Mouse (Mus musculus): Measurements from ENCODE around the gene Lrrk2. TPM values are rescaled to one million over a fixed set of nuclear protein-coding genes. Genes with fewer than 3 reads are reported as not detected.

Gene Lrrk2
- 10 to 100 TPM; 11.2 to 12.4 TPM for total RNA-seq (2021)

DNA sequence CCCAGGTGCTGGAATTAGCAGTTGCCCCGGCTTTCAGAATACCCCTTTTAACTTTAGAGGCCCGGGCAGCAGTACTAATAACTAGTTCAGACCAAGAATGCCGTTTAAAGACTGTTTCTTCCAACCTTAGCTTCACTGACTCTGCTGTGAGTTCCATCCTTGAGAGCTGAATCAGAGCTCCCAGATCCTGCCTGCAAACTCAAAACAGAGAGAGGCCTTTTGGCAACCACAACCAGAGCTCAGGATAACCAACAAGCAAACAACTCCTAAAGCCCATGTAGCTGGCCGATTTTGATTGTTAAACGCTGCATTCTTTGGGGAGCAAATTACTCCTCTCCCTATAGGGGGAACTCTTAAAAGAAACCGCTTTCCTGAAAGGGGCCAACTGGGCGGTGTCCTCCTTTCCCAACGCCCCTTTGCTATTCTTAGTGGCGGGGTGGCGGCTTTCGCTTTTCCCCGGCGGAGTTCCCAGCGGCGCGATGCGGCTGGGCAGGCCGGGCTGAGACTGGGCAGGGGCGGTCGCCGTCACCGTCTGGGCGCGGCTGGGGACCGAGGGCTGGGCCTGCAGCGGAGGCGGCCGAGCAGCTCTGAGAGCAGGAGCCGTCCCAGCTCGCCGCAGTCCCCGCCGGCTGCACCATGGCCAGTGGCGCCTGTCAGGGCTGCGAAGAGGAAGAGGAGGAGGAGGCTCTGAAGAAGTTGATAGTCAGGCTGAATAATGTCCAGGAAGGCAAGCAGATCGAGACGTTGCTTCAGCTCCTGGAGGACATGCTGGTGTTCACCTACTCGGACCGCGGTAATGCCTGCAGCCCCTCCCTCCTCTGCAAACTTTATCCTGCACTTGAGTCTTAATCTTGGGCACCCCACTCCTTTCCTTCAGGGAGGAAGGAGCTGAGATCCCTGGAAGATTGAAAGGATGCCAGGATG is at the start of gene Lrrk2:
Lrrk2 (plus strand) TSS at position 531 of the 924 bp plus-strand sequence.
- intact Hi-C loops (cut with DNase I), result loop anchor here (5.0 kb wide), 1 partner anchor 66 kb away; no protein-coding TSS in a partner anchor
- peak; percentile 84 for DNase-seq (ENCODE audit: low spot score)

DNA sequence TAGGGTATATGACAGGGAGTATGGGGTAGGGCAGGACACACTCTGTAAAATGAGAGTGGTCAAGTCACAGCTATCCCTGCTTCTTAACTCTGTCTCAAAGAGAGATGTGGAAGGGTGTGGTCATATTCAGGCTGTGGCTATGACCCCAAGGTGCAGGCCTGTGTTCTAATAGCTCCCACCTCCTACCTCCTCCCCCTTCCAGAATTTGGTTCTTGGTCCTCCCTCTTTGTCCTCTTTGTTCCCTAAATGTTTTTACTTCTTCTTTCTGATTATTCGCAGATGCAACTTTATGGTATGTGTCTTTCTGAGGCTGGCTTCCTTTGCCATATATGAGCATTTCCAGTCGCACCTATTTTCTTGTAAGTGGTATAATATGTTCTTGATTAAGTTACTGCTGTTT is 48.5 kb upstream of the Lrrk2 start:
- intact Hi-C loops (cut with DNase I), result no loop called here
- no peak for DNase-seq (ENCODE audit: low spot score)

DNA sequence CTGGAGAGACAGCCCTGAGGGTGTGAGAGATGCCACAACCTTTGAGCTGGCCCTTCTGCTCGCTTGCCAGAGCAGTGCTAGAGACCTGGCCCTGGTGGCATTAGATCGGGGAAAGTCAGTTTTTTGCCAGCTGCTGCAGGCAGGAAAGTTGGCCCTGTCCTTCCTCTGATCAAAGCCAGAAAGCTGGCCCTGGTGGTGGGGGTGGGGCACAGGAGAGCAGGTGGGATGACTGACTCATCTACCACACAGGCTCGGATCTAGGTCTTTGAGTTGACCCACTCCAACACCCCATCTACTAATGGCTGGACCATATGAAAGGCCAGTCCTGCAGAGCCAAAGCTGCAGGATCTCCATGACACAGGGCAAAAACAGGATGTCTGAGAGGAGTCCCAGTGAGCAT is 43.8 kb upstream of the Lrrk2 start:
- no peak for DNase-seq (ENCODE audit: low spot score)
- intact Hi-C loops (cut with DNase I), result no loop called here

DNA sequence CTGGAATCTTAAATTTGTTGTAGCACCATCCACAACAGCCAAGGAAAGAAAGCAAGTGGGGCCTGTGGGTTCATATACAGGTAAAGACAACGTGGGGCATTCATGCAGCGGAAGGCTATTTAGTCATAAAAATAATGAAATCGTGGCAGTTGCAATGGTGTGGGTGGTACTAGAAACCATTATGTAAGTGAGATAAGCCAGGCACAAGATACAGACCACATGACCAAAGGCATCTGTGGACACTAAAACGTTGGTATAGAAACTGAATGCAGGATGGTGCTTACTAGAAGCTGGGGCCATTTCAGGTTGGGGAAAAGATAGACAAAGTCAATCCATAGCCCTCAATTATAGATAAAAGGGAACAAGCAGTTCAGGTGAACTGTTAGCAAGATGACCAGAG is 40.5 kb upstream of the Lrrk2 start:
- intact Hi-C loops (cut with DNase I), result no loop called here

DNA sequence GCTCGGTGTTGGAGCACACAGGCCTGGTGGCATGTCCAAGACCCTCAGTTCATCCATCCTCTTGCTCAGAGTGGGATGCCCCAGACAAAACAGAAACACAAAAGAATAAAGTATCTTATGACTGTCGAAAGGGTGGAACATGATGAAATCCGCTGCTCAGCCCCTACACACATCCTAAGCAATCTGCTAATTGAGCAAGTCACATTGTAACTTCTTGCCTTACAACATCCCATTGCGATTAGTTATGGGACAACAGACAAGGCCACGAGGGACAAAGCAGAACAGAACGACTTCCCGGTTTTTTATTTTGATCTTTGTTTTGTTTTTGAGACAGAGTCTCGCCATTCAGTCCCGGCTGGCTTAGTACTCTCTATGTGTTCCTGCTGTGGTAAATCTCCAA is 39.9 kb upstream of the Lrrk2 start:
- no peak for DNase-seq (ENCODE audit: low spot score)

More for the DNA sequence above, 40.5 kb upstream of the Lrrk2 start:
- DNase-seq (ENCODE audit: low spot score), result no peak

DNA sequence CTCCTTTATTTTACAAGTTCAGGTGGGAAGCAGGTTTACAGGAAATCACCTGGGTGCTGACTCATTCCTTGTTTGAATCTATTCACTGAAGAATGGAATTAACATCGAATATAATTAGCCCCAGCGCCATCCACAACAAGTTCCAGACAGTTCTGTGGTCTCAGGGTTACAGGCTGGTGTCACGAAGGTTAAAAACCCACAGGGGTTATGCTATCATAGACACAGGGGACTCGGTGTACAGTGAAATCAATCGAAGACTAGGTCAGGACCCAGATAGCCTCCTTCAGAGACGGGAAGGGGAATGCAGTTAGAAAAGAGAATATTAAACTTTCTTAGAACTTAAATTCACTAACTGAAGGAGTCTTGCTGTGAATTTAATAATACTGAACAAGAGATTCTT is 39.2 kb upstream of the Lrrk2 start:
- DNase-seq (ENCODE audit: low spot score), result no peak
- intact Hi-C loops (cut with DNase I), result no loop called here

More for the DNA sequence above, 39.9 kb upstream of the Lrrk2 start:
- intact Hi-C loops (cut with DNase I), result no loop called here

DNA sequence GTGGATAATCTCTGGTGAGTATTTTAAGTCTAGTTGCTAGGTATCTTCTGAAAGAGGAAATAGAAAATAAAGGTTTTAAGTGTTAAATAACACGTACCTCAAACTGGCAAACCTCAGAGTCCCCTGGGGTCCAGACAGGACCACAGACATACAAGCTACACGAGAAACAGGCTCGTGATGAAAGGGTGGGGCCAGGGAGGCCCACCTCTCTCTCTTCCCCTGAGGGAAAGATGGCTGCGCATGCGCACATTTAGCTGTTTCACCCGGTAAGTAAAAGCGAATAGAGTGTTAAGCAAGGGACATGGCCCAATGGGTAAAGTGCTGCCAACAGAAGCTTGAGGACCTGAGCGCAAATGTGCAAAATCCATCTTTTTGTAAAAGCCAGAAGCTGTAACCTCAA is 38.7 kb upstream of the Lrrk2 start:
- DNase-seq (ENCODE audit: low spot score), result no peak
- intact Hi-C loops (cut with DNase I), result no loop called here

DNA sequence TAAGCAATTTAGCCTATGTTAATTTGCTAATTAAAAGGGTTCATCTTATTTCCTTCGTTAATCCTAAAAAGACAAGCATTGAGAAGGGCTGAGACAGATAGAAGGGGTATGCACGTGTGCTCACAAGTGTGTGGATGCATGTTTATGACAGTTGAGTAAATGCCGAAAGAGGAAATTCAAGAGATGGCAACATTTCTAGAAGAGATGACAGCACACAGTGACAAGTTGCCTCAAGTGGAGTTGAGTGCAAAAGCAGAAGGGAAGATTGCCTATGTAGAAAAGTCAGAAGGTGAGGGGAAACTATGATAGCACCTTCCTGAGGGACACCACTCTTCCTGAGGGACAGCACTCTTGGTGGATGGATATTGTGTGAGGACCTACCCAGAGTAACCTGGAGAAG is 31.3 kb upstream of the Lrrk2 start:
- DNase-seq (ENCODE audit: low spot score), result no peak
- intact Hi-C loops (cut with DNase I), result no loop called here

DNA sequence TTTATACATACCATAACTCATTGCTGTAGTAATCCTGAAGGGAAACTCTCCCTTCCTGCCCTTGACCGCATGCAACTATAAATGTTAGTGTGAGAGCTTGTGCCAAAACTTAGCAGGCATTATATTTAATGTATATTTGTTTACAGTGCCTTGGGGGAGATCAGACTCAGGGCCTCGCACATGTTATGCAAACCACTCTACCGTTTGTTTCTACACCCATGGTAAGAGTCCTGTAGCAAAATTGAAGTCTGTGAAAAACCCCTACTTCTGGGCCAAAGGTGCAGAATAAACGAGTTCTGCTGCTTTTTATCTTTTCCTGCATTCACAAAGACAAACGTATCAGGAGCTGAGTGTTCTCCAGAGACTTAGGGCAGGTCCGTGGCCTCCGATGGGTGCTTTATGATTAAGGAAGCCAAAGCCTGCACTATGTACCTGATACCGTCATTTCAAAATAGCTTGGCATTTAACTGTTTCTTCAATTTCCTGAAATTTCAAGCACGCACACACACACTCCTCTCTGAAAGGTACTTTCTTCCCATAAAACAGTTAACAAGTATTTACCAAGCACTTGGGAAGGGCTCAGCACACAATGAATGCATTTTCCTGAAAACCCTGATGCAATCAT is 30.2 kb upstream of the Lrrk2 start:
- intact Hi-C loops (cut with DNase I), result no loop called here

DNA sequence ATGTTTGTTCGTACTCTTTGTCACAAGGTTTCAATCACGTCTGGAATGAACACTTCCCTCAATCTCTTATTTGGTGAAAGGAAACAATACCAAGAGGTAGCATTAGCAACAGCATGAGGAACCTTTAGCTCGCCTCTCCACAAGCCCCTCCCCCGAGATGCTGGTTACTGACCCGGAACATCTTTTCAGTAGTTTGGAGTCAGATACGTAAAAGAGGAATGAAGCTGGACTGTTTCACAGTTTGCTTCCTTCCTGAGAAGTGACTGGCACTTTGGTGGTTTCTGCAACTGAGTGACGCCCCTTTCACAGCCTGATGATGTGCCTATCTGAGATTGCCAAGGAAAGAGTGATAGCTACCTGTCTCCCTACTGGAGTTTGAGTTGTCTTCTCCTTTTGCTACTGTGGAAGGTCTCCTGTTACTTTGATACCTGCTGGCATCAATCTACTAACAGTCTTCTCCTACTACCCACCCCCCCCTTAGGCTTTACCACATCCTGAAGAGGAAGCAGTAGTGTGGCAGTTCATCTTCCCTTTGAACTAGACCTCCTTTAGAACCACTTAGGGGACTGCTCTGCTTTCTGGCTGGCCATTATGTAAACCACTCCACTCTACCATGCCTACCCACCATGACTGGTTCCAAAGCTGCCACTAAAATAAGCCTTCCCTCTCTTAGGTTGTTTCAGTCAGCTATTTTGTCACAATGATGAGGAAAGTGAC is 29.2 kb upstream of the Lrrk2 start:
- no peak for DNase-seq (ENCODE audit: low spot score)
- intact Hi-C loops (cut with DNase I), result no loop called here

More for the DNA sequence above, 30.2 kb upstream of the Lrrk2 start:
- DNase-seq (ENCODE audit: low spot score), result no peak

DNA sequence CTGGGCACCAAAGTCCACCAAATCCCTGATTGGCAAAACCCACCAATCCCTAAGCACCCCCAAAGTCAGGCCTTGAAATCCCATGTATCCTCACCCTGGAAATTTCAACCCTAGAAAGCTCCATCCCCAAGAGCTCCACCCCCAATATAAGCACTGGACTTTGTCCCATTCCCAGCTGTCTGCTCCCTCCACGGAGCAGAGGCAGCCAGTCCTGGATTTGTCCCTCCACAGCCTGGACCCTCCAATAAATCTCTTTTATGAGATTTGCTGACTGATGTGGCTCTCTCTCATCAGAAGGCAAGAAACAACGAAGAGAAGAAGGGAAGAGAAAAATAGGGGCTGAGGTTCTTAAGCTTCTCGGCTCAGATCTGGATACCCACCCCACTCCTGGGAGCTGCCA is 22.7 kb upstream of the Lrrk2 start:
- no peak for DNase-seq (ENCODE audit: low spot score)
- intact Hi-C loops (cut with DNase I), result no loop called here

DNA sequence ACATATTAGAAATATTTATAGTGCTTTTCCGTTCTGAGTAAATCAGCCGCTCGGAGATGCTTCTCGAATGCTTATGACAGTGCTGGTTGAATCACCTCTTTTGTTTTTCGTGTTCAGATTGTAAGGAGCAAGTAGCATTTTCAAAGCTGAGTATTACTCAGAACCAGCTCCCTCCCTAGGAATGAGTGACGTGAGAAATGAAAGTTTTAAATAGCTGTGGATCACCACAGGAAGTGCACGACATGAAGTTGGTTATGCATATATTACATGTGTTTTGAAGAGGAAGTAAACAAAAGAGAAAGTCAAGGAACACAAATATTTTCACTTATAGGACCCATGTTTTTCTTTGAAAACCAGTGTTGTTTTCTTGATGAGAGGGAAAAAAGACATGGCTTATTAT is 21.5 kb upstream of the Lrrk2 start:
- no peak for DNase-seq (ENCODE audit: low spot score)
- intact Hi-C loops (cut with DNase I), result no loop called here

DNA sequence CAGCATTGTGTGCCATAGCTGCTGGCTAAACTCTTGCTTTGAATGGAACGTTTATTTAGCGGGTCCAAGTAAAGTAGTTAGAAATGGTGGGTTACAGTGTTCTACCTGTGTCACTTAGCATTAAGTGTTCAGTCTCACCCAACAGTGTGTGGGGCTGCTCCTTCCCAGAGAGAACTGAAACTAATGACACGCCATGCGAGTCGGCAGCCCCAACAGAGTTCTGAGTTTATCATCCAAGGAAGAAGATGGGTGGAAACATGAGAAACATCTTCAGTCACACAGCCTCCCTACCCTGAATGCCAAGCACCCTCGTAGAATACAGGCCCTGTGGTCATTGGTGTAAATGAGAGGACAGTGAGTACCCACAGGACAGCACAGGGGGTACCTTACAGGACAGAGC is 14.7 kb upstream of the Lrrk2 start:
- intact Hi-C loops (cut with DNase I), result no loop called here
- DNase-seq (ENCODE audit: low spot score), result no peak

DNA sequence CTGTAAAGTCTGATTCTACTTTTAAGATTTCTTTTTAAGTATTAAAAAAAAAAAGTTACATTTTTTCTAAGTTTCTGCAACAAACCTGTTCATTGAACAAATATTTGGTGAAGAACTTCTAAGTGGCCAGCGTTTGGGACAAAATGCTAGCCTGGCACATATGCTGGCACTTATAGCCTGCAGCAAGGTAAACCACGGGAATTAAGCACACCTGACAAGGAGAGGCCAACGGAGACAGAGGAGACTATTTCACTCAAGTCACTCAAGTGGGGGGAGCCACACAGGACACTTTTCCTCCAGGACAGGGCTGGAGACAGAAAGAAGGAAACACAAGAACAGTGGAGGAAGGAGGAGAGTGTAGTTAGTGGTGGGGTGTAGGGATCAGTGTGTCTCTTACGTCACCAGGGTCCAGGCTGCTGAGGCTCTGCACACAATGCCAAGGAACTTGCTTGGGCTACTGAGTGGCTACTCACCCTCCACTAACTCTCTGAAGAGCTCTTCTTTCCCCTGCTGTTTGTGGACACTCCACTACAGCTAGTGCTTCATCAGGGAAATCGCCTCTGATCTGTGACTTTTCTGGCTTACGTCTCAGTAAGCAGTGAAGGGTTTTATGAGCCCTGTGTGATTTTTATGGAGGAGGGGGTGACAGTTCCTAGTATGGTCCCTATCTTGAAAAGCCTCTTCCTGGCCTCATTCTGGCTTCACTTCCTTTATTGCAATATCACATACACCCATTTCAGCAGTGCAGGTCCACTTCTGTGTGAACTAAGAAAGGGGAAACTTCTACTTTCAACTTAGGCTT is 12.5 kb upstream of the Lrrk2 start:
- intact Hi-C loops (cut with DNase I), result no loop called here
- no peak for DNase-seq (ENCODE audit: low spot score)

DNA sequence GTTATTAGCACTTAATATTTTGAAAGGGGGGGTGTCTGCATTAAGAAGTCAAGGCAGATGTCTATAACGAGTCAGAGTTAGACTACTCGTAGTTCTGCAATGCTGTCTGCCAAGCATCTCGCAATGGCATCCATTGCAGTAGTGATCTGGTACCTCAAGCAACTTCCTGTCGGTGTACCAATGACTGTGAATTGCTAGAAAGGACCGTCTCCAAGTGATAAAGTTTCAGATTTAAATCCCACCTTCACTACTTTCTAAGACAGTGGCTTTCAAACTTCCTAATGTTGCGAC is 12.0 kb upstream of the Lrrk2 start:
- no peak for DNase-seq (ENCODE audit: low spot score)
- intact Hi-C loops (cut with DNase I), result no loop called here

DNA sequence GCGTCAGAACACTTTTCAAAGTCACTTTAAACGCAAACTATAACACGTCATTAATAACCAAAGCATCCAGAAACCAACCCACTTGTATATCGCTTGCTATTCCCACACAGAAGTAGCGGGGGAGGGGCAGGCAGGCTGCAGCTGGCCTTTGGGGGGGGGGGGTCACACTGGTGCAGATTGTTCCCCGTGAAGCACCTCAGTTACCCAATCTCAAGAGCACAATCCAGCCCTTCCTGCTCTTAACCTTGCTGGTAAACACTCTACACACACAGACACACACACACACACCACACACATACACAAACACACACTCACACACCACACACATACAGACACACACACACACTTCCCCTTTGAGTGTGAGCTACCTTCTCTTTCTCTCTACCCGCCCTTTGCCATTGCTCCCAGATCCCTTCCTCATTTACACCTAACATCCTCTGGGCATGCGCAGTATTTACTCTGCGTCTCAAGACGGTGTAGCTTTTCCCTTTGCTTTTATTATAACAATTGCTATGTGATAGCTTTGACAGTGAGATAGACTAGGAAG is 8.3 kb upstream of the Lrrk2 start:
- DNase-seq (ENCODE audit: low spot score), result no peak

DNA sequence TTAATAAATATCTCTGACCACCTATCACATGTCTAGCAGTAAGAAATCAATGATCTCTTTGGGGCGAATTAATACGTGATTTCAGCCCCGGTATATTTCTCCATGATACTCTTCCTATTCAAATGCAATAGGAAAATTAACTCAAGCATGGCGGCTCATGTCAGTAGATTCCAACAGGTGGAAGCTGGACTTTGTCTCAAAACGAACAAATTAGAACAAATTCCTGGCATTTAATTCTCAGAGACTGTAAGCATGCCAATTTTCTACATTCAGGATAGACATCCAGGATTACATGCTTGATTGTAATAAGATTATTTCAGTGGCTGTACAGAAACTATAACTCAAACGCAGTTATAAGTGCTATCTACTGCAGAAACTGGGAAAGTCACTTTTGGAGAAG is 7.4 kb upstream of the Lrrk2 start:
- intact Hi-C loops (cut with DNase I), result no loop called here
- DNase-seq (ENCODE audit: low spot score), result no peak

More for the DNA sequence above, 8.3 kb upstream of the Lrrk2 start:
- intact Hi-C loops (cut with DNase I), result no loop called here

DNA sequence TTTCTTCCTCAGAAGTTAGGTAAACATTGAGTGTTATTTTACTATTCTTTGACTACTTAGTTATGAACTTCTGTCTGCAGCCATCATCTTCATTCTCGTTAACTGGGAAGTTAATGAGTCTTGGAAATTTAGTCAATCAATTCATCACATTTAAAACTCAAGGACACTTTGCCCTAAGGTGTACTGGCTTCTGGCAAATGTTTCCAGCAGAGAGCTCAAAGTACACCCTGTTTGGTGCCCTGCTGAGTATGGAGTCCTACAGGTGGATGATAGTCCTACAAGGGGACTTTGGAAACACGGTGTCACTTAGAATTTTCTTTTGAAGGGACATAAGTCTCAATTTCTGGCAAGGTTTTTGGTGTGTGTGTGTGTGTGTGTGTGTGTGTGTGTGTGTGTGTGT is 1.8 kb upstream of the Lrrk2 start:
- DNase-seq (ENCODE audit: low spot score), result no peak
- intact Hi-C loops (cut with DNase I), result loop anchor here (5.0 kb wide), 1 partner anchor 64 kb away; no protein-coding TSS in a partner anchor

DNA sequence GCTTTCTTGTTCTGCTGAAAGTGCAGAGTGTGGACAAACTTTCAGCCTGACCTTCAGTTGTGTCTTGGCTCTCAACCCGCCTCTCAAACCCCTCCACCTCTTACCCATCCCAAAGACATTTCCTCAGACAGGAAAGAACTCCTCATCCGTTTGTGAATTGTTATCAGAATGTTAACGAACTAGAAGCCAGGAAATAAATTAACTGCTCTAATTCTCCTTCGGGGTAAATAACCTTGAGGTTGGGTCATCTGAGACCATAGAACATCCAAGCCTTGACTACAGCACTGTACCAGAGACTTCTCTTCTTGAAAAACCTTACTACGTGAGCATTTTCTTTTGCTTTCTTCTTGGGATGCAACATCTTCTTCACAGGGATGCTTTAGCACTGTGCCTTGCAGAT is 988 bp upstream of the Lrrk2 start:
- intact Hi-C loops (cut with DNase I), result loop anchor here (5.0 kb wide), 1 partner anchor 65 kb away; no protein-coding TSS in a partner anchor

DNA sequence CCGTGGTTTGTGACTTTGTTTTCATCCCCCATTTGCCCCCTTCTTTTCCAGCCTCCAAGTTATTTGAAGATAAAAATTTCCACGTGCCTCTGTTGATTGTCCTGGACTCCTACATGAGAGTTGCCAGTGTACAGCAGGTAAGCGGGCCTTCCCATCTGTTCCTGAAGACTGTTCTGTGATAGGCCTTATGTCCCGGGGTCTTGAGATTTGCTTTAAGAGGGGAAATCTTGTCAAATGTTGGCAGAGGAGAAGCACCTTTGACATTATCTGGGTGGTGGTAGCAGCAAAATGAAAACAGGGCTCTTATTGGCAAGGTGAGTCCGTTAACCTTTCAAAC is 562 bp downstream of the Lrrk2 start:
- no peak for DNase-seq (ENCODE audit: low spot score)
- intact Hi-C loops (cut with DNase I), result loop anchor here (5.0 kb wide), 1 partner anchor 66 kb away; no protein-coding TSS in a partner anchor

More for the DNA sequence above, 988 bp upstream of the Lrrk2 start:
- DNase-seq (ENCODE audit: low spot score), result no peak

Measured in heart, postnatal 25 days (tissue).